Mouse (Mus musculus): ENCODE results near the gene Ndufs6.

Ndufs6 gene

DNA sequence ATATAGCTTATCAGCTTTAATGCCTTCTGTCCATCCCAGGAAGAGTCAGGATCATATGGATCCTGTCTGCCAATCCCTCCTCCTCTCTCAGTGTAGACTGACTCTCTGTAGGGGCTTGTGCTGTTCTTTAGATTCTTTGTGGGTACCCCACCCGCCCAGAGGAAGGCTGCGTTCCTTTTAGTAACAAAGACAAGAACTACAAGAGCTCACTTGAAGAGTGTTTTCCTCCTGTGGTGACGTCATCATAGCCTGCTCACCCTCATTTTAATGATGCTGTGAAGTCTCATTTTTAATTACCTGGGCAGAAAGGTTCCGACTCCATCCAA is 22.3 kb downstream of the Ndufs6 start:
- no peak for DNase-seq (ENCODE audit: low spot score in 2 of 2)

DNA sequence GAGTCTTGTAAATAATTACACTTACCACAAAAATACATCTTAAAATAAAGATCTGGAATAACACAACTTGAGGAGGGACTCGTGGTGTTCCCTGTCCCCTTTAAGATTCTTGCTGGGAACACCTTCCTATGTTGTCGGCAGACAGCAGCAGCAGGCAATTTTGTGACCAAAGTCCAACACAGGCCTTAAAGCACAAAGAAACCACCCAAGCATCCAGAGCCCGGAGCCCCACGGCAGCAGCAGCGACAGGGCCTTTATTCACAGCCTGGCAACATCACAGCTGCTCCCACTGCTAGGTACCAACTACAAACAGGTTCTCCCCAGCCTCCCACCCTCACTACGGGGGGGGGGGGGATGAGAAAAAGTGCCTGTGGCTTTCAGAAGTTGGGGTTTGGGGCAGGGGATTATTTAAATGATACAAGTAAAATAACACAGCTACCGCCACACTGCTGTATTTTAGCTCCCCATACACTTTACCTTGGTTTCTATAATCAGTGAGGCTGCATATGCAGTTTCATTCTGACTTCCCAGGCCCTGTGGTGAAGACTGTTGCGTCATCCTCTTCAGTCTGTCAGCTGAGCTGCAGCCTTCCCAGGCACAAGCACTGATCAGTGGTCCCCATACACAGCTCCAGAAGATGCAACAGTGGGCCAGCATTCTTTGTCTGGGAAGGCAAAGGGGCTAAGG is 22.8 kb downstream of the Ndufs6 start:
- DNase-seq (ENCODE audit: low spot score in 2 of 2), result no peak

DNA sequence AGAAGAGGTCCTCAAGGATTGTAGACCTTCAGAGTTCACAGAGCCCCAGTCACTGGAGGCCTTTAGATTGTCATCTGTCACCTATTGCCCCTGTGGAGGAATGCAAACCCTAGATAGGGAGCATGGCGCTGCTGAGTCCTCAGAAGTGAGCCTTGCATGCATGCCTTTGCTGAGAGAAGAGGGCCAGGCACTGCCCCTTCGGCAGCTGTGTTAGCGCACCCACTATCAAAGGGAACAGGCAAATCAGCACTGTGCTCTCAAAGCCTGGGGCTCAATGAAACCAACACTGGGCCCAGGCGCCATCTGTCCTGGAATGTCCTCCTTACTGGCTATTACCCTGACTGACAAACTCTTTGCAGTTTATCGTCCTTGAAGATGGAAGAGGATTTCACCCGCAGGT is 23.6 kb downstream of the Ndufs6 start:
- no peak for DNase-seq (ENCODE audit: low spot score in 2 of 2)

DNA sequence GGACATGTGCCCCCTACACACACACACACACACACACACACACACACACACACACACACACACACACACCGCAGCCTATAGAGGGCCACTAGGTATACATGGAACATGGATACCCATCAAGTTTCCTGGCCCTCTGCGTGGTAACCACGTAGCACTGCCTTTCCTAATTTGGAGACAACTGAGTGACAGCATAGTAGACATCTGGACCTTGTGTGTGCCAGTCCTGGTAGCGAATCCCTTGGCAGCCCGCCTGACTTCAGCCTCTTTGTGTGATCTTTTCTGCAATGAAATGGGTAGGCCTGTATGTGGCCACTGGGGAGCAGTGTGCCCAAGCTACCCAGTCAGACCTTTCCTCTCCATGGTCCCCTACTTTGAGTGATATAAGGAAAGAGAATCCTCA is 29.0 kb downstream of the Ndufs6 start:
- no peak for DNase-seq (ENCODE audit: low spot score in 2 of 2)

DNA sequence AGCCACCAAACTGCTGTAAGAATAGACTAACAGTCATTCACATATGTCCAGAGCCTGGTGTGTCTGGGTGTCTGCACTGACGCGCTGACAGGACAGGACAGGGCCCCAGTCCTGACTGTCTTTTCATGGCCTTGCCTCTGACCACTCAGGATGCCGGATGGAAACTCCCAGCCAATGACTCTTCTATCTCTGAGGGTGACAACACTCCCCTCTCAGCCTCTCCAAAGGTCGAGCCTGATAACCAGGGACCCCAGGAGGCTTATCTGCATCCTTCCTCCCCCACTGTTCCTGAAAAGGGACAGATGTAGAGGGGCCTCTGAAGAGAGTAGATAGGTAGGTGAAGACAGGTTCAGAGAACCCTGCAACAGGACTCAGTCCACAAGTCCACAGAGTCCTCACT is 29.6 kb downstream of the Ndufs6 start:
- no peak for DNase-seq (ENCODE audit: low spot score in 2 of 2)

DNA sequence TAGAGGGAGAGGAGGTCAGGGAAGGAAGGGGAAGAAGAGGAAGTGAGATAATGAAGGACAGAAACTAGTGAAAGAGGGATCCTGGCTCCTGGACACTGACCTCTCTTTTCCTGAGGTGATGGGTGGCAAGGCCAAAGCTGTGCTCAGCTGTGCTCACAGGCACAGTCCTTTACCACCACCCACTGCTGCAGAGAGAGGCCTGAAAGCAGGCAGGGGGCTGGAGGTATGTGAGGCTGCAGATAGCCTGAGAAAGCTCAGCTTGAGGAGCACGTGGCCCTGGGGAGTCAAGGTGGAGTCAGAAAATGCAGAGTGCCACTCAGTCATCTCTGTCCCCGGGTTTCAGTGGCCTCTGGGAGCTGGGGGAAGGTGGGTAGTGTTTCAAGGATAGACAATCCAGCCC is 37.2 kb downstream of the Ndufs6 start:
- no peak for DNase-seq (ENCODE audit: low spot score in 2 of 2)

DNA sequence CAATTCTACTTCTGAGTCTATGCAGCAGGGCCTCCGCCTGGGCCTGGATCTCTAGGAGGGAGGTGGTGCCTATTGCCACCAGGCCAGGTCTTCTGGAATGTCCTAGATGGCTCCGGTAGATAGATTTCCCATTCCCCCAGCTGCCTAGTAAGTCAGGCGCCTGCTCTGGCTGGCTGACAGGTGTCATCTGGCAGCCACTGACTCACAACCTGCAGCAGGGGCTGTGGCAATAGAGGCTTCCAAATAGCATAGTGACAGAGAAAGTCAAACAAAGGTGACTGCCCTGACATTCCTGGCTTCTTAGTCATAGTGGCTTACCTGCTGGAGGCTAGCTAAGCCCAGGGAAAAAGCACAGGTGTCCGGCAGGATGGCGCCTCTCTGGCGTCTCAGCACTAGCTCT is 38.1 kb downstream of the Ndufs6 start:
- no peak for DNase-seq (ENCODE audit: low spot score in 2 of 2)

DNA sequence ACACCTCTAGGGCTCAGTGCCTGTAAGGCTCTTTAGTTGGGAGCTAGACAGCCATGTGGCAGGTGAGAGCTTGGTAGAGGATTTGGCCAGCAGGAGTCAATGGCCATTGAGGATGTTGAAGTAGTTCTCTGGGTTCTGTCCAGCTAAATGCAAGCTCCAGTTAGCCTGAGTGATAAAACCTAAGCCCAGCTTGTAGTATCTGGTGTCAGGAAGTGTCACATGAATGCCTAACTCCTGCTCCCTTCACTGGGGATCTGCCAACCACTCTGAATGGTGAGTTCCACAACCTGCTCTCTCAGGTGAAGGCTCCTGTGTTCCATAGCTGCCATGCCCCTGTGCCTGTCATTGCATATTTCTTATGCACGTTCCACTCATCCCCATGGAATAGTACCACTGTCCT is 44.8 kb downstream of the Ndufs6 start:
- no peak for DNase-seq (ENCODE audit: low spot score in 2 of 2)

DNA sequence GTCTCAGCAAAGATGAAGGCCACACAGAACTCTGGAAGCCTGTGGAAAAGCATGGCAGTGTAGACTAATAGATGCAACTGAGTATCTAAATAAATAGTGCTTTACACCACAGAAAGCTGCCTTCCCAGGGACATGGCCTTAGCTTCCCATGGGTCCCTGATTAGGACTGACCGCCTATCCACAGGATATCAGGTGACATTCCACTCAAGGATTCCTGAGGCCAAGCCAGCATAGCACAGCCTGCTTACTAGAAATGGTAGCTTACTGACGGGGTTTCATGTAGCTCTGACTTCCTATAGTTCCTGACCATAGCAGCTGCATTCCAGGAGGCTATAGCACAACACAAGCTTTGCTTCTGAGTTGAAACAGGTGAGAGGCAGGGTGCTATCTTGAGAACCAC is 45.9 kb downstream of the Ndufs6 start:
- DNase-seq (ENCODE audit: low spot score in 2 of 2), result no peak

DNA sequence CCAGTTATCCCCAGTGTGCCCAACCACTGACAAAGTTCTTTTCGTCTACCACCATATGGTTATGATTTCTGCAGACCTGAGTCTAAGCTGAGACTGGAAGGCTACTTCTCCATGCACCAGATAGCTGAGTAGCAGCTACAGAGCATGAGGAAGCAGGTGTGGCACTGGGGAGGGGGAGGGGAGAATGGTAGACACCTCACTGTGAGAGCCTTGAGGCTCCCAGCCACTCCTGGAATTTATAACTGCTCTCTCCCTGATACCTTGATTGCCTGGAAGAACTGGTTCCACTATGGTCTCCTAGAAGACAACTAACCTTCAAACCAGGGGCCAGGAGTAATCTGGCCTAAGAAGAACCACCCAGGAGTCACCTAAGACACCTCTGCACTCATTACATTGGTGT is 49.1 kb downstream of the Ndufs6 start:
- DNase-seq (ENCODE audit: low spot score in 2 of 2), result no peak

DNA sequence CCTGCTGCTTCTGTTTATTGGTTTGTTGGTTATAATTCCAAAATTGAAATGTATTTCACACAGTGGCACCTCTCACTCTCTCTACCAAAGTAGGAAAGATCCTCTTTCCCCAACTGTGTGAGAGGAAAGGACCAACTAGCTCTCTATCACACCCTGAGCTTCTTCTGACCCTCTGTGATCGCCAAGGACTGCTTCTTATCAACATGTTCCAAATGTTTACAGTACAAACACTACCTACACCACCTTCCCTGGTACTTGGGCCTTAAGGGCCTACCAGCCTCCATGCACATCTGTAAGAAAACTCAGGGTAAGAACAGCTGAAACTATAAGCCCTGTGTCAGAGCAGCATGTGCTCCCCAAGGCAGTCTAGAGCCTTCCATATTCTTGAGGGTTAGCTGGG is 50.5 kb downstream of the Ndufs6 start:
- no peak for DNase-seq (ENCODE audit: low spot score in 2 of 2)

DNA sequence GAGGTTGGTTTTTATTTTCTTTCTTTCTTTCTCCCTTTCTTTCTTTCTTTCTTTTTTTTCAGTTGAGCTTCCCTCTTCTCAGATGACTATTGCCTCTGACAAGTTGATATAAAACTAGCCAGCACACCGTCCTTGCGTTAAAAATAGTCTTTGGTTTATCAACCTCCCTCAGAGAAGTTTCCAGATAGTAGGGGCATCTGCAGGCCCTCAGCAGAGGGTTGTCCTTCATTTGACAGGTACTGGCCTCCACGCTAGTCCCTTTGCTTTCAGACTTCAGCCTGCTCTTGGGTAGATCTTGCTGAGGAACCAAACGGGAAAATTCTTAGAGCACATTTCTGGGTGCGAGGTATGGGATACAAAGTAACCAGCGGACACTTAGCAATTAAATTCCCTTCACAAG is 51.0 kb downstream of the Ndufs6 start:
- no peak for DNase-seq (ENCODE audit: low spot score in 2 of 2)

DNA sequence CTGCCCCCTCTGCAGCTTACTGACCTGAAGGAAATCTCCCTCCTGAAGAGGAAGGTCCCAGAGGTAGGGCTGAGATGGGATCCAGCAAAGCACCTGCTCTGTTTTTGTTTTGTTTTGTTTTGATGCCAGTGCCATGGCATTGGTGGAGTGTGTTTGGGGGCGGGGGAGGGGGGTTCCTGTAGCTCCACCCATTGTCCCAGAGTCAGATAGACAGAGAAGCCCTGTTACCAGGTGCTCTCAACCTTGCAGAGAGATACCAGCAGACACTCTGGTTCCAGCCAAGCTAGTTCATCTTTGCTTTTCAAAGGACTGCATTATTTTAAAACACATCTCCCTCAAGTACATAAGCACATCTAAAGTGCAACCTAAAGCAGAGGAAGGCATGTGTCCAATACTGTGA is 54.8 kb downstream of the Ndufs6 start:
- no peak for DNase-seq (ENCODE audit: low spot score in 2 of 2)

DNA sequence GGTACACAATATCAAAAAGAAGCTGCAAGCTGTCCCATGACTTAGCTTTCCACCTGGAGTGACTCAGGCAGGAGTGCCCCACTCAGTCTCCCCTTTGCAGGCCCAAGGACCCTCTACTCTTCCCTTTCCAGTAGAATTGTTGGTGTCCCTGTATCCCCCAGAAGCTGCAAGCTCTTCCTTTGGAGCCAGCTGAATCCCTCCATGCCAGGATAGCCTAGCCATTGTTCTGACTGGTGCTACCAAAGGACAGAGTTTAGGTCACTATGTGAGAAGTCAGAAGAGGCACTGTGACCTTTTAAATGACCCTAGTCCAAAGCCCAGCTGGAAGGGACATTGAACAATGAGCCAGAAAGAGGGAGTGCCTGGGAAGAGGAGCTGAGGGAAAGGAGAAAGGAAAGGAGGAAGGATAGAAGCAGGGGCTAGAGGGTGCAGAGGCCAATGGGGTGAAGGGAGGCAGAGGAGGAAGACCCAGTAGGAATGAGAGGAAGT is 55.5 kb downstream of the Ndufs6 start:
- no peak for DNase-seq (ENCODE audit: low spot score in 2 of 2)

DNA sequence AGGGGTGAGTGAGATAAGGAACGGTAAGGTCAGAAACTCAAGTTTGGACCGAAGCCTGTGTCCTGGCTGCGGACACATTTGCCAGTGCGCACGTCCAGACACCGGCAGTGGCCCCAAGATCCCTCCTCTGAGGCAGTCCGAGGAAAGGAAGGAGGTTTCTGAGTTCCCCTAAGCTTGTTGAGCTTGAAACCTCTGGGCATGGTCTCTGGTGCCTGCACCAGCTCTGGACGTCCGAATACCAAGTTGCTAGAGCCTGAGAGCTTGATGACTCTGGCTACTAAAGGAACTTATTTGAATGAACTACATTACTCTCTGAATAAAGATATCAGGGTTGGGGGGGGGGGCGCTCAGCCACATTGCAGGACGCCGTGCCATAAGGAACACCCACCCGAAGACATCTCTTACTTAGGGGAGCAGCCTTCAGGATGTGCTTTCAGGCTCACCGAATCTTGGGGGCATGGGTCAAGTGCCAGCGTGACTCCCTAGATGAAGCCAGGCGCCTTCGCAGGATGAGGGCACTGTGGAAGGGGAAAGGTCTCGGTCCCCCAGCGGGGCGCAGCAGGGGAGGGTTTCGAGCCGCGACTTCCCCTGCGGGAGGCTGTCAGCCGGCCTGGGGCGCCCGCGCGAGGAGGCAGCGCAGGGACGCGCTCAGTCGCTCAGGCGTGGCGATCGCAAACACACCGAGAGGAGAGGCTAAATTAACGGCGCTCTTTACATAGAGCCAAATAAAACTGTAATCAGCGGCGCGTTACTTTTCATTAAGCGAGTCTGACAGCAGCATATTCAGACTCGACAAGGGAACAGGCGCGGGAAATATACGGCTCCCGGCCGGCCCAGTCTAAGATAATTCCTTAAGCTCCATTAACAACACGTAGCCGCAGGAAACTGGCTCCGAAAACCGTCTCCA is 56.8 kb downstream of the Ndufs6 start:
- no peak for DNase-seq (ENCODE audit: low spot score in 2 of 2)

DNA sequence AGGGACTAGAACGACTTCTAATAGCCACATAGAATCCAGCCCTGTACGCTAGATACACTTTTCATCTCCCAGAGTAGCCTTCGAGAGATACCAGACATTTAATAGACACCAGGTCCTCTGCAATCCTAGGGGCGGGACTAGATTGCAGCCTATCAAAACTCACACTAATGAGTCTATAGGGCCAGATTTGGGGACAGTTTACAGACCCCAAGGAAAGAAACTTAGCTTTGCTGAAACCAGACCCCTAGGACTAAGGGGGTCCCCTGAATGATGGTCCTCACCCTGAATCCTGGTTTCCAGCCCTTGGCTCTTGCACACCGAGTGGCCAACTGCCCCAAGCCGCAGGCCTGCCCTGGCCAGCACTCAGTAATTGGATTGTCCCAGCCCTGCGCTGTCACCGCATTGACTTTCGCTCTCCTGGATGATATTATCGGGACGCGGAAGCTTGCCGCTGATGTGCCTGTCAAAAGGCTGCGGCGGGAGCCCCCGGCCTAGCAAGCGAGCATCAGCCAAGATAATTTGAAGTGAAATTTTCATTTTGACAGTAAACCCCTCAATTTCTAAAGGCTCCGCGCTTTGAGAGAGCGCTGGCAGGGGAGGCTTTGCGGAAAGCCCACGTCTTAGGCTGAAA is 57.8 kb downstream of the Ndufs6 start:
- no peak for DNase-seq (ENCODE audit: low spot score in 2 of 2)

DNA sequence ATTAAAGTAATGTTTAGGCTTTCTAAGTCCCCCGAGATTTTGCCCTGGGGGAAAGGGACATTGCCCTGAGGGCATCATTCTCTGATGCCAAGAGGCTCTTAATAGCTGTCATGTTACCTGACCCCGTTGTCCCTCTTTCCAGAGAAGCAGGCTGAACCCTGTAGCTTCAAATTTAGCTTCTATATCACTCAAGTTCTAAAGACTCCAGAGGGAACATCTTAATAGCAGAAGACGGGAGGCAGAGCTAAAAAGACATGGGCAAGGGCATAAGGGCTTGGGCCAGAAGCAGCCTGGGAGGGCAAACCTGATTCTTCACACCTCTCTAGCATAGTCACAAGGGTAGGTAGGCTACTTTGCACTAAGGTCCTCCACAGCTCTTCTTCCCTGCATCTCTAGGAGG is 58.5 kb downstream of the Ndufs6 start:
- DNase-seq (ENCODE audit: low spot score in 2 of 2), result no peak
